Mouse (Mus musculus) CD4-positive, CD25-positive, alpha-beta regulatory T cell, adult 9 weeks (primary cell): ENCODE data around the gene Kera. TPM values are rescaled to one million over a fixed set of nuclear protein-coding genes. Genes with fewer than 3 reads are reported as not detected.

Experiments used
- polyA plus RNA-seq: library from polyadenylated mRNA; unstranded; fragments of 100-300 nt; shearing (Covaris generic); gene quantifications from one replicate; pipeline ENCODE4 v1.2.1, GENCODE M21; 2017

The Kera gene
- polyA plus RNA-seq: not detected

DNA sequence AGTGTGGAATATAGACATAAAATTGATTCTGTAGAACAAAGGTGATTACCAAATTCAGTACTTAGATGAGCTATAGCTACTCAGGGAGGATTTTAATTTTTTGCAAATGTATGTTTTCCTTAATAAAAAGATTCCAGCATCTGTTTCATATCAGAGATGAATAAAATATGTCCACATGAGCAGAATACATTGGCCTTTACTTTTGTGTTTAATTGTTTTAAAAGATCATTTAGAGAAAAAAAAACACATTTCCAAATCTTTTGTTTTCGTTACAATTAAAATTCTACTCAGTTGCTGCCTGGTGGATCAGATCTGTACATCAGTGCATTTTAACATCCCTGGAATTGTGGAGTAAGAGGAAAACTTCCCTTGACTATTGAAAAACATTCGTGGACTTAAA, at the start of gene Kera:
Kera (plus strand) TSS at position 301 of the 400 bp plus-strand sequence.

DNA sequence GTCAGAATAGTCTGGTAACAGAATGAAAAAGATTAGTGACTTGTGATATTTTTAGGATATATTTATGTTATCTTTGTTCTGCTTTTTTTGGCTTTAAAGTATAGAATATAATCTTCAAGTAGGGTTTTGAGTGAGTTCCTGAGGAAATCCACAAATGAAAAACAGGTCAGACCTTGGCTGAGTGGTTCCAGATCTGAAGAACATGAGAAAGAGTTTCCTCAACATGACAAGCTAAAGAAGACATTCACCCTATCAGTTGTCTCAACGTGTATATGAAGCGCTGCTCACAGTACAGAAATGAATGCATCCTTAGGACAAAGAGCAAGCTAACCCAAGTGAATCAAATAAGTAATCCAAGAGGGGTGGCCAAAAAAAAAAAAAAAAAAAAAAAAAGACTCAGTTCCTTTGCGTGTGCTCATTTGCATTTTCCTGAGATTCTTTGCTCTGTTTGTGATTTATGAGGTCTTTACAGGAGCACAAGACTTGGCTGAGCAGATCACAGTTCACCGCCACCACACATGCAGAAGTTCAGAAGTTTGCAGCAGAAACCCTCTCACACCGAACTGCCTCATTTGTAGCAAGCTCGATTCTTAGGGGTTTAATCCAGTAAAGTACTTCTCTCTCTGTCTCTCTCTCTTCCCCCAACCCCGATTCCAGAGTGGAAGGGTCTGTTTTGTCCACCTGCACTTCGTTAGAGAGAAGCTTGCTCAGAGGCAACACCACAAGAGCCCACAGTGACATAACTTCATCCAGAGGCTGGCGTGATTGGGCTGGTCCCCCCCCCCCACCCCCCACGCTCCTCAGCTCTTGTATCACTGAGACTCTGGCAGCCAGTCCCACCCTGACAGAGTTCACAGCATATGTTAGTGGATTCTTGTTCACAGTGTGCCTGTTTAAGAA, 41.5 kb upstream of the Kera start, which contains the start of gene Lum:
Lum (plus strand) TSS at position 172 of the 900 bp plus-strand sequence.

DNA sequence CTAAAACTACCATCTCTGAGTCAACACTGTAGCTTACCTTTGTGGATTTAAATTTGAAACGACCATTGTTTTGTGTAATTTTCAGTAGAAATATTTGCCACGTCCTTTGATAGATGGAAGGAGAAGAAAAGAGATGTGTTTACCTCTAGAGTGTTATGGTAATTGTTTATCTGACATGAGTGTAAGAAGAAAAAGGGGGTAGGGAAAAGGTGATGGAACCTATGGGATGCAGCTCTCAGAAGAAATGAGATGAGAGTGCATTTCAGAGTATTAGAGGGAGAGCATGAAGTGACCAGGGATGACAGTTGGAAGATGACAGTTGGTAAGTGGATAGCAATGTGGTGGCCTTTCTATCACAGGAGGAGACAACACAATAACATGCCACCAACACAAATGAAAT, 37.1 kb downstream of the Kera start, which contains the start of gene Epyc:
Epyc (plus strand) TSS at position 301 of the 400 bp plus-strand sequence.

Other genes with a start within 250 kb of the Kera start
- not detected for gene Dcn, start 127.3 kb upstream of the Kera start, polyA plus RNA-seq
- gene Lum, start 41.8 kb upstream of the Kera start, polyA plus RNA-seq: not detected
- not detected for gene Epyc, start 37.2 kb downstream of the Kera start, polyA plus RNA-seq
- not detected for gene Ccer1, start 86.2 kb downstream of the Kera start, polyA plus RNA-seq
- gene C030005K15Rik, start 119.9 kb downstream of the Kera start, polyA plus RNA-seq: not detected